Mouse (Mus musculus) cerebellum, adult 11-12 months (tissue): Measurements from ENCODE around the gene Nphs1.

Experiments used
- DNase-seq: peaks from one replicate; pipeline ENCODE4 v3.0.0; 2022

Nphs1 gene

DNA sequence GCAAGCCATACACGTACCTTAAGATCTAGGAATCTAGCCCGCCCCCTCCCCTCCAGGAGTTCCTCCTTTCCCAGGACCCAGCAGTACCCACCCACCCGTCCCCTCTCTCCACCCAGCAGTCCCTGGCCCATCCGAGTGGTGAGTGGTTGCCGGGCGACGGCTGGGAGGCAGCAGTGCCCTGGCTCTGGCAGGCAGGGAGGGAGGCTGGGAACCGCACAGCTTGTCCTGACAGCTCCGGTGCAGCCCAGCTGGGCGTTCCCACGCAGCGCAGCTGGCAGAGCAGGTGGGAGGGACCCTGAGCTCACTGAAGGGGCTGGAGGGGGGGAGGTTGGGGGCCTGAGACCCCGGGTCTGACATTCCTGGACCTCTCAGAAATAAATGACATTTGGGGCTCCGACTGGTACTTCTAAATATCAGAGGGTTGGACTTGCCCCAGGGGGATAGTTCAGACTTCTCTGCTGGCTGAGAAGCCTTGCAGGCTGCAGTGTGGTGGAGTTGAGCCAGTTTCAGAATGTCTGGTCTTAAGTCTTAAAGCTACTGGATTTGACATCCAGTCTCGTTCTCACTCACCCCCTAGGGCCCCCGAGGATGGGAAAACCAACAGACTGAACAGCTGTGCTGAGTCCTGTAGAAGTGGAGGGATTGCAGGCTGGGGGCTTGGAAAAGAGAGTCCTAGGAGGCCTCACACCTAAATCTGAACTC is at the start of gene Nphs1, which contains the start of gene Kirrel2:
Gene Nphs1 (plus strand): TSS at position 687 of the 702 bp plus-strand sequence.
Gene Kirrel2 (minus strand): TSS at position 62 of the 702 bp plus-strand sequence.
- DNase-seq = peak; percentile 13

DNA sequence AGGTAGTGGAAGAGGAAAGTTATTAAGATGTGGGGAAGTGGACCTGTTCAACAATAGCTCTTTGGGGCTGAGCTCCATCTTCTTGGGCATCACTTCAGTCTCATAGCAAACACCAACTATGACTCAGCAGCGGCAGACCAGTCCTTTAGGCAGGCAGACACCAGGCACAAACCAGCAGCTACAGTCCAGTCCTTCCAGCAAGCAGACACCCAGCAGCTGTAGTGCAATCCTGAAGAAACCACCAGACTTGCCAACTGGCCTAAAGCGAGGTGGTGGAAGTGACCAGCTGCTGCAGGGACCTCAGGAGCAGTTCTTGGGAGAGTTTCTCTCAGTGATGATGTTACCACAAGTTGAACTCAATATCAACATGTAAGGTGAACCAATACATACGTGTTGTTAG is 49.5 kb upstream of the Nphs1 start:
- DNase-seq = no peak

DNA sequence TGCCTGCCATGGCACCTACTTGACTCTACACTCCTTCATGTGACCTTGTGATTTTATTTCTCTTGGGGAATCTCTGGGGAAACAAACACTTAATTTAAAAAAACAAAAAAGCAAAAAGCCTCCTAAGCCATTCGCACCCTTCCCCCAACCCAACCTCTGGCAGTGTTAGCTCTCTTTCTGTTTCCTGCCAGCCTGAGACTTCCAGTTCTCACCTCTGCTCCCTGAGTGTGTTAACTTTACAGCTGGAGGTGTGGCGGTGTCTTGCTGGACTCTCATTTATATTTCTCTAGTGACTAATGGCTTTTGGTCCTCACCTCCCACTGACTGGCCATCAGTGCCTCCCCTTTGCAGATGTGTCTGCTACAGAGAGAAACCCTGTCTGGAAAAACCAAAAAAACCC is 48.3 kb upstream of the Nphs1 start:
- DNase-seq = no peak

DNA sequence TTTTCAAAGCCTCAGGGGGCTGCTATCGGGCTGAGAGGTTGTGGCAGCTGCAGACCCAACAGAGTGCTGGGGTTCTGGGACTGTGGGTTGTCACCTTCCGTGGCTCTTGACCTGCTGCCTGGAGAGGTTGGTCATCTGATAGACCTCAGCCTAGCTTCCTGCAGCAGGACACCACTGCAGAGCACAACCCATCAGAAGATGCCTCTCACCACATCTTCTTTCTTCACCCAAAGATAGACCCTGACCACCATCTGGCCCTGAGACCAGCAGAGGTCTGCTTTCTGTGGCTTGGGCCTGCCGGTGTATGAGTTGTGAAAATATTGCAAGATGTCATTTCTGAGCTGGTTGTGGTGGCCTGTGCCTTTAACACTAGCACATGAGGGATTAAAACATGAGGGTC is 47.1 kb upstream of the Nphs1 start:
- DNase-seq = no peak

DNA sequence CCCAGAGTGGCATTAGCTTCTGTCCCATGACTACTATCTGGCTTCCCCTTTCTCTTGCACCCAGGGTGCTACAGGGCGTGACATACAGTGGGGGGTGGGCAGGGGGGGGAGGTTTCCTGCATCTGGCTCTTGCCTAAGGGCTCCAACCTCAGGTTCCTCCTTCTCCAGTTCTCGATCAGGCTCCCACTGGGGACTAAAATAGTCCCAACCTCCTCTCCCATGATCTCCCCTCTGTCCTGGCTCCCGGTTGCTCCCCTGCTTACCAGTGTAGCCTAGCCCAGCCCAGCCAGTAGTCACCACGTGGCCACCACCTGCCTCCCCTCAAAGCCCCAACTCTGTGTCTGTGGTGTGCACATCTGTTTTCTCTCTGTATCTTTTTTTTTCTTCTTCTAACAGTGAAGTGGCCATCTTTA is 45.4 kb upstream of the Nphs1 start:
- no peak for DNase-seq

DNA sequence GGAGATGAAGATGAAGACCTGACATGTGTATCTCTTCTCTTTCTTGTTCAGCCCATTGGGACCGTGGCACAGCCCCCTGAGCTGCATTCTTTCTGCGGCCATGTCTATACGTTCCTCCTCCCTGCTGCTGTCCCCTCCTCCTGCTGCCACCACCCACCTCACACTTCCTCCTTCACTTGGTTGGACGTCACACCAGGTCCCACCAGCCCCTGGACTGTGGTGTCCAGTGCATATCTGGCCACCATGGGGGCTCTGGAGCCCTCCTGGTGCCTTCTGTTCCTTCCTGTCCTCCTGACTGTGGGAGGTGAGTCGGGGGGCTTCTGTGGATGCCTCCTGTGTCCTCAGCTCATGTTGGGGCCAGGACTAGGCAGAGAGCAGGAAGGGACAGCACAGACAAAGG is 44.5 kb upstream of the Nphs1 start, which contains the start of gene Tyrobp:
Gene Tyrobp (plus strand): TSS at position 165 of the 400 bp plus-strand sequence.
- DNase-seq = no peak

DNA sequence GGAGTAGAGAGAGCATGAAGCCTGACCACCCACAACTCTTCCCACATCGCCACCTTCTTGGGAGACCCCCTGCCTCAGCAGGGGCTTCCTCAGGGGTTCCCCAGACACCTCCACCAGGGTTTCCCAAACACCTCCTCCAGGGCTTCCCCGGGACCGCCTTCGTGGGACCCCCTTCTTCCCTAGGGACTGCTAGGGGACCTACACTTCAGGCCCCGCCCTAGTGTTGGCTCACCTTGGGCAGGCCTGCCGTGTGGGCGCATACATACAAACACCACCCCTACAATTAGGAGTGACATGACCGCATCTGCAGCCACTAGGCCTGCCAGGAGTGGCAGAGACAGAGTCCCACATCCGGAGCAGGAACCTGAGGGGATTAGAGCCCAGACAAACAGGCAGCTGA is 40.3 kb upstream of the Nphs1 start:
- peak; percentile 23 for DNase-seq

DNA sequence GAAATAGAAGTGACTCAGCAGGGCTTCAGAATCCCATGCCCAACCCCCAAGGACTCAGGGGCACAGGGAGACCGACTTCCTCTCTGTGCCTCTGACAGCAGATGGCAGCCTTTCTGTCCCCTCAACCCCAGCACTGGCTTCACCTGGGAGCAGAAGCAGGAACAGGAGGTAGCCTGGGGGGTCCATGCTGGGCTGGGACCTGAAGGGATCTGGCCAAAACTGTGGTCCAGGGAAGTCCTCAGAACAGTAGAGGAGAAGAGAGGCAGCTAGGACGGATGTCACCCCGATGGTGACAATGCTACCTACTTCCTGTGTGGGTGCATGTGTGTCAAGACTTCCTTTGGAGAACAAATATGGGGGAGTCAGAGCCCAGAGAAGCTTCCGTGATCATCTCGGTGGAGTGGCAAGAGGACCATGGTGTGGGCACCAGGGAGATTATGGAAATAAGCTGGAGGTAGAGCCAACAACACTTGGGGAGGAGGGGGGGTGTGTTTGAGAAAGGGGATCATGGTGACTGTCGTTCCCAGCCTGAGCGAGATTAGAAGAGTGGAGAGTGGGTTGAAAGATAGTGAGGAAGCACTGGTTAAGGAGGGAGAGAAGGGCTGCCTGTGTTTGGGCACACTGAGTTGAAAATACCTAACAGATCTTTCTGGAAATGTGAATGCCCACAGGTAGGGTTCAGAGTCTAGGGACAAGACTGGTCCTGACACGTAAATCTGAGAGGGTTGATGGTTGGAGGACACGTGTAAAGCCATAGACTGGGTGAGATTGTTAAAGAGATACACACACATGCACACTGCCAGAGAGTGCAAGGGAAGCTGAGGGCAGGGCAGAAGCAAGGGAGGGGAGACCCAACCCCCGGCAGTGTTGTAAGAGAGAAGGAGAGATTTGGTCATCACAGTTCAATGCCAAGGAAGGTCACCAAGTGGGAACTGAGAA is 38.3 kb upstream of the Nphs1 start, which contains the start of gene Hcst:
Gene Hcst (minus strand): TSS at position 294 of the 939 bp plus-strand sequence.
- peak; percentile 29 for DNase-seq

DNA sequence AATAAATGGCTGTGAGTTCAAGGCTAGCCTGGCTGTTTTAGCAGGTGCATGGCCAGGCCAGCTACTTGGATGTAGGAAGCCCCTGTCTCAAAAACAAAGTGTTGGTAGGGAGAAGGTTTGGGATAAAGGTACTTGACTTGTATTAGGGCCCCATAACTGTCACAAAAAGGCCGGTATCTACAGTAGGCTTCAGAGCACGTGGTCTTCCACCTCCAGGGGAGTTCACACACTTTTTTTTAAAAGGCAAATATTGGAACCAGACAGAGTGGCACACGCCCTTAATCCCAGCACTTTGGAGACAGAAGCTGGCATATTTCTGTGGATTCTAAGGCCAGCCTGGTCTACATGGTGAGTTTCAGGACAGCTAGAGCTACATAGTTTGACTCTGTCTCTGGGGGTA is 37.4 kb upstream of the Nphs1 start:
- no peak for DNase-seq

DNA sequence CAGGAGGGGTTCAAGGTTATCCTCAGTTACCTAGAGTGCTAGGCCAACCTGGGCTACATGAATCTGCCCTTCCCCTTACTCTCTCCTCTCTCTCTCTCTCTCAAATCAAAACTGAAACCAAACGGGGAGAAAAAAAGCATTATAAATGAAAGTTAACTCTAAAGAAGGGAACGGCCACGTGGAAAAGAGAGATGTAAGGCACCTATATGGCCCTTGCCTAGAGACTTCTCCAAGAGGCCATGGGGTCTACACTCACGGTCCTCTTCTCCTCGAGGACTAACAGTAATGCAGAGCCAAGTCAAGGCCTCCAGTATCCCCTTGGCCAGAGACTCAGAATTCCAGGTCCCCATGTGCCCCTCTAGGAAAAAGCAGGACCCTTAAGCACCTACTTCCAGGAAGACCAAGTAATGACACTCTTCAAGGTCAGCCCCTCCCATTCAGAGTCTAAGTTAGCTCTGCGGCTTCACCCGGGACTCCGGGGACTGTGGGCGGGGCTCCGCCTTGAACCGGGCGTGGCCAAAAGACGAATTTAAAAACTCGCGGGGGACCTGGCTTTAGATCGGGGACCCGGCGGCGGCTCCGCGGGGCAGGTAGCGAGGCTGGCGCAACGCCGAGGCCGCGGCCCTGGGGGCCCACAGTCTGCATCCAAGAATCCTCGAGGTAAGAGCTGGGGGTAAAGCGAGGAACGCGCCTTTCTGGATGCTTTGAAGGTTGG is 36.8 kb upstream of the Nphs1 start, which contains the start of gene Nfkbid:
Gene Nfkbid (plus strand): TSS at position 558 of the 715 bp plus-strand sequence.
- peak; percentile 79 for DNase-seq

DNA sequence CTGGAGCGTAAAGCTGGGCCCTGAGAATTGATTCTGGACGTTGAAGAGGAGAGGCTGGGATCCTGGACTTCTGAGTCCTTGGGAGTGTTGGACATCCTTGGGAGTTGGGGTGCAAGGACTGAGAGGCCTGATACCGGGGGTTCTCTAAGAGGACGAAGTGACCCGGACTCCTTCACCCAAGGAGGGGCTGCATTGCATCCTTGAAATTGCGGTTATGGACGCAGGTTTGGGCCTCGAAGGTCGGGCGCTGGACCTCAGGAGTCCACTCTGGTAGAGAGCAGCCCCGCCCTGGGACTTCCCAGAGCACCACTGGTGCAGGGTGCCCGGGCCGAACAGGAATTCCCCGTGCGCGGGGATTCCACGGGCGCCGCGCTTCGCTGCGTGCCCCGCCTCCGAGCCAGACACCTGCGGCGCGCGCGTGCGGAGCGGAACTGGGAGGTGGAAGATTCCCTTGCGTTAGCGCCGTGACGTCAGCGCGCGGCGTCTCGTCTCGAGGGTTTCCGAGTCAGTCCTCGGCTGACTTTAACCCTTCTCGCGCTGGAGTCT is 36.2 kb upstream of the Nphs1 start:
- DNase-seq = peak; percentile 92

DNA sequence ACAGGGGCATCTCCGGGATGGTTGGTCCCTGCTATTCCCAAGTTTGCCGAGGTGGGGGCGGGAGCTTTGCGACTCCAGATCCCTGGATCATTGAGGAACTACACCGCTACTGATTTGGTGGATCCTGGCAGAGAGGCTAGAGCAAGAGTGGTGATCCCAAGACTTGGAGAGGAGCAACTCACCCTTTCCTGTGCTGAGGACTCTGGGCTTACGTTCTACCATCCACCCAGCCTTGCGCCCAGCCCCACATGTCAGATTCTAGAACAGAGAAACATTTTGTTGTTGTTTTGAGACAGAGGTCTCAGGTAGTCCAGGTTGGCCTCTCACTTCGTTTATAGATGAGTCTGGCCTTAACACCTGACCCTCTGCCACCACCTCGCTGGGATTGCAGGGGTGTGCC is 35.6 kb upstream of the Nphs1 start:
- no peak for DNase-seq

DNA sequence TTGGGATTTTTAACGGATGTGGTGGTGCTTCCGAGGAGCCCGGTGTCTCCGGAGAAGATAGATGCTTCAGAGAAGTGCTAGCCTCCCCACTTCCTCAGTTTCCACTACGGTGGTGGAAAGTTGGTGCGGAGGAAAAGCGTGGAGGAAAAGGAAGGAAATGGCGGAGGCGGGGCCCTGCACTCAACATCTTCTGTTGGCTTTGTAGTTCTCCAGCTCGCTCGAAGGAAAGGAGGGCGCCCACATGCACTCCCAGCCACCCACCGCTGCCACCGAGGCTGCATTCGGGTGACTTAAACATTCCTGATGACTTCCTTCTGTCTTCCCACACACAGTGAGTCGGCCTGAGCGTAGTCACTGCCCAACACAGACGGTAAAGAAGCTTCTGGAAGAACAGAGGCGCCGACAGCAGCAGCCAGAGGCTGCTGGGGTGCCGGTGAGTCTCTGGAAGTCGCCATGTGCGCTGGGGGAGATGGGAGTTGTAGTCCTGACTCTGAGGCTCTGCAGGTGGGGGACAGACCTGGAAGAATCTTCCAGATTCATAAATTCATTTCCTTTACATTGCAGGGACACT is 35.0 kb upstream of the Nphs1 start:
- peak; percentile 51 for DNase-seq

DNA sequence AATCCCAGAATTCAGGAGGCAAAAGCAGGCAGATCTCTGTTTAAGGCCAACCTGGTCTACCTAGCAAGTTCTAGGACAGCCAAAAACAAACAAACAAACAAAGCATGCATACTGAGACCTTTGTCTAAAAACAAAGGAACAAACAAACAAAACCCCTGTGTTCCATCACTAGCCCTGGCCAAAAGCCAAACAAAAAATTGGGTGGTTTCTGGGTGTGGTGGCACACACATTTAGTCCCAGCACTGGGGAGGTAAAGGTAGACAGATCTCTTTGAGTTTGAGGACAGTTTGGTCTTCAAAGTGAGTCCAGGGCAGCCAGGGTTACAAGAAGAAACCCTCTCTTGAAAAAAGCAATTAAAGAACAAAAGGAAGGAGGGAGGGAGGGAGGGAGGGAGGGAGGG is 28.8 kb upstream of the Nphs1 start:
- DNase-seq = no peak

DNA sequence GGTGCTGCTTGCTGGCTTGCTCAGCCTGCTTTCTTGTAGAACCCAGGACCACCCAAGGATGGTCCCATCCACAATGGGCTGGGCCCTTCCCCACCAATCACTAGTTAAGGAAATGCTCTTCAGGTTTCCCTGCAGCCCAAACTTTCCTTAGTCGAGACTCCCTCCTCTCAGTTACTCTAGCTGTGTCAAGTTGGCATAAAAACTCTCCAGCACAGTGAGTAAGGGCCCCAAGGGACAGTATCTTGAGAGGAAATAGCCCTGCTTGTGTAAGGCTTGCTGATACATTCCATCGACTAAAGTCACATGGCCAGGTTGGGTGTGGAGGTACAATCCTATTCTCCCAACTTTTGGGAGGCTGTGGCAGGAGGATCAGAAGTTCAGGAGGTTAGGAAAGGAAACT is 27.9 kb upstream of the Nphs1 start:
- peak; percentile 22 for DNase-seq

DNA sequence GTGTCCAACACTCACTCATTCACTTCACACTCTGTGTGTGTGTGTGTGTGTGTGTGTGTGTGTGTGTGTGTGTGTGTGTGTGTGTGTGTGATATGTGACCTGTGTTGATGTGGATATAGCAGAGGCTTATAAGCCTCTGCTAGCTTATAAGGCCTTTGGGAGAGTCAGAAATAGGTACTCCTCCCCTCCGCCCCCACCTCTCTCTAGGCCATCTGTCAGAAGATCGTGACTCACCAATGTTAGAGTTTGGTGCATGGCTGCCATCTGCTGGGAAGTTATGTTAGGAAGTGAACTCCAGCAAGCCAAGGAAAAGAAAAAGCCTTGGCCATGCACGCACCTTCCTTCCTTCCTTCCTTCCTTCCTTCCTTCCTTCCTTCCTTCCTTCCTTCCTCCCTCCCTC is 26.3 kb upstream of the Nphs1 start:
- peak; percentile 92 for DNase-seq

DNA sequence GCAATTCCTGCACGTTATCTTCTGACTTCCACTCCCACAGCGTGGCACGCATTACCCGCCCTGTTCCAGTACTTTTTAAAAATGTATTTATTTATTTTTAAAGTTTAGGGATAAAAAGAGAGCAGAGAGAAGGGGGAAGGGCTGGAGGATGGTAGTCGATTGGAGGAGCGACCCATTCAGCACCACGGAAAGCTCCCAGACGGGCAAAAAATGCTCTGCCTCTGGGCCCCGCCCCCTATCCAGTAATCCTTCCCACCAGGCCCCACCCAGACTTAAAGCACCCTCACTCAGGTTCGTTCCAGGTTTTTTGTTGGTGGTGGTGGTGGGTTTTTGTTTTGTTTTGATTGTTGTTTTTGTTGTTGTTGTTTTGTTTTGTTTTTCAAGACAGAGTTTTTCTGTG is 23.9 kb upstream of the Nphs1 start:
- no peak for DNase-seq

DNA sequence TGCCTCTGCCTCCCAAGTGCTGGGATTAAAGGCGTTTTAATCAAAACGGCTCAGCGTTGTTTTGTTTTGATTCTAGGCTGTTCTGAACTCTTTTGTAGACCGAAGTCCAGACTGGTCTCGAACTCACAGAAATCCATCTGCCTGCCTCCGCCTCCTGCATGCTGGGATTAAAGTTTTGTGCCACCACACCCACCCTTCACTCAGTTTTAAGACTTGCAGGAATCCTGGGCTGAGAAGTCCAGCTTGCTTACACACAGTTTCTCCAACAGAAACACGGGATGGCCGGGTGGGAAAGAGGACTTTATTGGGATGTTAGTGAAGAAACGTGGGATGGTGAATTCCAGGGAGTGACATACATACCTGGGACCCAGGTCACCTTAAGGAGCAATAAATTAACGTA is 23.4 kb upstream of the Nphs1 start:
- DNase-seq = peak; percentile 17

DNA sequence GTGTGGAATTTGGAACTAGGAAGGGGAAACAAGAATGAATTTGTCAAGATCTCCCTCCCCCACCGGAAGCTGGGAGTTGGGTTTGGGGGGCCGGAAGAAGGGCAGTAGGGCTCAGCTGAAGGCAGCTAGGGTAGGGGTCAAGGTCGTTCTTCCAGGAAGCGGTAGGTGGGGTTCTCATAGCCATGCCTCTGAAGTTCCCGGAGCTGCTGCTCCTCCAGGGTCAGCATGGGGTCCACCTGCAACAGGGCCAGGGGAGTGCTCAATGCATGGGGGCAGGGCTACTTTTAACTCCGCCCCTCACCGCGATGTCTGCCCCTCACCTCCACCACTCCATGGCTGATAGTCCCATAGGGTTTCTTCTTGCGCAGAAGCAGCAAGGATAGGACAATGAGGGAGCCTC is 23.0 kb upstream of the Nphs1 start:
- DNase-seq = peak; percentile 39

DNA sequence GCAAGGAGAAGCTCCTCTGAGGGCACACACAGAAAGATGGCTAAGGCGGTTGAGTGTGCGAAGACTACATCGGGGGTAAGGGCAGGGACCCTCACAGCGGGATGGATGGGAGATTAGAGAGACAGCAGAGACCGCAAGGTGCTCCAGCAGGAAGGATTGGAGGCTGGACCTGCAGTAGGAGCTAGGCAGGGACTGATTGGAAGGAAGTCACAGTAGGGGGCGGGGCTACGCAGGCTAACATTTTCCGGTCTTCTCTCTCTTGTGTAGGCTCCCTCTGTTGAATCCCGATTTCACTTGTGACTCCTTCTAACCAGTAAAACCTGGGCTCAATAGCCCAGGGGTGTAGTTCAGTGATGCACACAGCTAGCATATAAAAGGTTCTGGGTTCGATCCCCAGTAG is 21.2 kb upstream of the Nphs1 start:
- peak; percentile 23 for DNase-seq

DNA sequence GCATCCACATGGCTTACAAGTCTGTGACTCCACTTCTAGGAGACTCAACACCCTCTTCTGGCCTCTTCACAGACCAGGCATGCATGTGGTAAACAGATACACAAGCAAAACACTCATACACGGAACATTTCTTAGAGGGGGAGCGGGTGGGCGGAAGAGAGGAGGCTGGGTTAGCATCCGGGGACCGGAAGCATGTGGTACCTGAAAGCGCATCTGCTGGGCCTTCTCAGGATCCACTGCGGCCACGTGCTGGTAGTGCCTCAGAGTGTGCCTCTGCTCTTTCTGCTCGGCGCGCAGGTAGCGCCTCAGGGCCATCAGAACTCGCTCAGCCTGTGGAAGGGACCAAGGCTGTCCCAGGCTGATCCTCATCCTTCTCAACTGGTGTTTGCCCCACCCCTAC is 18.4 kb upstream of the Nphs1 start:
- DNase-seq = no peak

DNA sequence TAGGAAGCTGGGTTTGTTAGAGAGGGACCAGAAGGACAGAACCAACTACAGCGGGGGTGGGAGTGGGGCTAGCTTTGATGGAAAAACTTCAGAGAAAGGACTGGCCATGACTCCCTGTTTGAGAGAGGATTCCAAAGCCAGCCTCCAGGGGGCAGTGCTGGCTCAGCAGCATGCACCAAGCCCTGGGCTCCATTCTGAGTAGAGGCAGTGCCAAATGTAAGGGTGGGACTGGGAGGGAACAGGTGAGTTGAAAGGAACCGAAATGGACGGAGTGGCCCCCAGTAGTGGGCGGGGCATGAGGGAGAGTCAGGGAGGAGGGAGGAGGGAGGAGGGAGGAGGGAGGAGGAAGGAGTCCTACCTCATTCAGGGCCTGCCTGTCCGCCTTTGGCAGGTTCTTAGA is 17.4 kb upstream of the Nphs1 start:
- DNase-seq = peak; percentile 65
